Mouse (Mus musculus) cerebellum, postnatal 4 days (tissue): ENCODE measurements at regions not wholly inside any gene's neighbourhood (a gene's known extent, or its start where the extent isn't known, plus 50 kb on each side); places are given as distances from the start of the nearest gene placed in this dataset.

Source experiments
- DNase-seq, 2 experiments: peaks; one replicate each; pipeline ENCODE4 v3.0.0; 2022; ENCODE audit warnings: low spot score in 2 of 2, mixed read lengths in 1 of 2

GRCm38 (mm10) chr1:71472691-71473090, 58.0 kb upstream of the Abca12 start:
- DNase-seq = no peak

GRCm38 (mm10) chr1:71483149-71483548, 68.4 kb upstream of the Abca12 start:
- DNase-seq = no peak

GRCm38 (mm10) chr1:71494576-71494975, 62.4 kb upstream of the Atic start:
- no peak for DNase-seq

- peak in 1 of 2 experiments; percentile 10 for DNase-seq
Measured at GRCm38 (mm10) chr1:71505898-71506297, 51.1 kb upstream of the Atic start.

GRCm38 (mm10) chr1:71506534-71506933, 50.4 kb upstream of the Atic start:
- no peak for DNase-seq
